Mouse (Mus musculus): ENCODE measurements at regions not wholly inside any gene's neighbourhood (a gene's known extent, or its start where the extent isn't known, plus 50 kb on each side); places are given as distances from the start of the nearest gene placed in this dataset.

DNA sequence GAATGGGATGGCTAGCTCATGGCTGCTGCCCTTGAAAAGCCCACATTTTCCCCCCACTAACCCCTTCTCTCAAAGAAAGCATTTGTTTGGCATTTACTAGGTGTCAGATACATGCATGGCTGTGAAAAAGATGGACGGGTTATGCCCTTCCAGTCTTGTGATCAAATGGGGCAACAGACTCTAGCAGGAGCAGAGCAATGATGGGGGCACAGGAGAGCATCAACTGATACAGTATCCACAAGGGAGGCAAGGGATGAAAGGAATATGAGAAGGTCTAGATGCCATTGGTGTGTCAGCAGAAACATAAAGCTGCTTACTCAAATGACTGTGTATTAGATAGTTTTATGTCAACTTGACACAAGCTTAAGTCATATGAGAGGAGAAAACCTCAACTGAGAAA lies 315.9 kb downstream of the Mycn start:
- 69% methylated on average over 1 of the region's 1 CpGs for WGBS (ENCODE audit: insufficient replicate concordance)
- no peaks in the 10 kb centered on the region for H3K36me3 ChIP-seq (ENCODE audit: control insufficient read depth, insufficient read depth, low read length)
- H3K4me1 ChIP-seq (ENCODE audit: control insufficient read depth, insufficient read depth, low read length) = 0 out of 2 replicates have a peak, but pooled peaks cover 4% of the 10 kb centered on the region
- H3K9me3 ChIP-seq (replicated peaks; ENCODE audit: control insufficient read depth, low read length) = no peaks in the 10 kb centered on the region
- no peak overlapping the region for H3K4me2 ChIP-seq
- no peak overlapping the region for H3K4me3 ChIP-seq (ENCODE audit: low read depth, low read length)
- no peak overlapping the region for H3K27ac ChIP-seq (ENCODE audit: low read depth, low read length)
- H3K9ac ChIP-seq (ENCODE audit: low read depth, low read length) = no peak overlapping the region
- H3K27me3 ChIP-seq (ENCODE audit: control insufficient read depth, insufficient read depth, low read length) = no peaks in the 10 kb centered on the region
- no peak for ATAC-seq (replicated peaks; ENCODE audit: insufficient number of reproducible peaks, low FRiP score, low TSS enrichment)

DNA sequence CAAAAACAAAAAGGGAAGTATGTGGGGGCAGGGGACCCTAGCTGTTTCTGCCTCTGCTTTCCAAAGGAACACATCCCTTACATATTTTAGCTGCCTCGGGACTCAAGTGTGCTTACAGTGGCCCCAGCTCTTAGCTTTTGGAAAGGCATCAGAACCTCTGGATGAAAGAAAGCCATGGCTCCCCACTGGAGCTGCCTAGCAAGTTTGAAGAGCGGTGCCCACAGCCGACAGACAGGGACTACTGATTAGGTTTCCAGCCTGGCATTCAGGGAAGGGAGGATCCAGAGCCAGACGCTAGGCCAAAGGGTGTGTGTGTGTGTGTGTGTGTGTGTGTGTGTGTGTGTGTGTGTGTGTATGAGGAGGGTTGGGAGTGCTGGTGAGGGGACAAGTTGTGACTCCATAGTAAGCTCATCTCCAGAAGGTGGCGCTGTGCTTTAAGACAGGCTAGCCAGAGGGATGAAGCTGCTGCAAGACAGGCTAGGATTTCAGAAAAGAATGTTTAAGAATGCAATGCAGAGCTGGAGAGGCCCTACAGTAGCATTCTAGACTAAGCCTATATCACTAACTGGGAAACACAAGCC lies 318.9 kb downstream of the Mycn start:
- no peaks in the 10 kb centered on the region for H3K36me3 ChIP-seq (ENCODE audit: control insufficient read depth, insufficient read depth, low read length)

DNA sequence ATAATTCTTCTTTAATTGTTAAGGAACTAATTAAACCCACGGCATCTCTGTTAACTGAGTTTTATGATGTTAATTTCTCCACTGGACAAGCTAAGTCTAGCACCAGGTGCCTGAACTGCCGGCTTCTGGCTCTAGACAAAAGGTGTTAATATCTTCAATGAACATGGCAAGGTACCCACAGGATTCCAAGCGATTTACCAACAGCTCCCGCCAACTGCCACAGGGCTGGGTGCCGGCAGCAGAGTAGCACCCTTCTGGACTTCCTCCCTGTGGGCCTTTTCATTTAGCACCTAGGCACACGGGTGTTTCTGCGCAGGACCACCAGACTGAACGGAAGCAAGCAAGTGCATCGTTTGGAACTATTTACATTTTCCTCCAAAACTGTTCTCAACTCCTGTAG lies 320.2 kb downstream of the Mycn start:
- Histone ChIP-seq H3K9ac (ENCODE audit: low read depth, low read length) (no peak overlapping the region), H3K27me3 (ENCODE audit: control insufficient read depth, insufficient read depth, low read length) (no peaks in the 10 kb centered on the region), H3K27ac (ENCODE audit: low read depth, low read length) (no peak overlapping the region), H3K4me2 (no peak overlapping the region), H3K36me3 (ENCODE audit: control insufficient read depth, insufficient read depth, low read length) (no peaks in the 10 kb centered on the region), H3K4me1 (ENCODE audit: control insufficient read depth, insufficient read depth, low read length) (0 out of 2 replicates have a peak, but pooled peaks cover 6% of the 10 kb centered on the region), H3K9me3 (replicated peaks; ENCODE audit: control insufficient read depth, low read length) (no peaks in the 10 kb centered on the region), H3K4me3 (ENCODE audit: low read depth, low read length) (no peak overlapping the region)
- WGBS (ENCODE audit: insufficient replicate concordance) = 78% methylated on average over 9 of the region's 9 CpGs
- no peak for ATAC-seq (replicated peaks; ENCODE audit: insufficient number of reproducible peaks, low FRiP score, low TSS enrichment)

More for the DNA sequence above, 318.9 kb downstream of the Mycn start:
- Histone ChIP-seq H3K27me3 (ENCODE audit: control insufficient read depth, insufficient read depth, low read length) (no peaks in the 10 kb centered on the region), H3K4me3 (ENCODE audit: low read depth, low read length) (no peak overlapping the region), H3K9me3 (replicated peaks; ENCODE audit: control insufficient read depth, low read length) (no peaks in the 10 kb centered on the region), H3K4me1 (ENCODE audit: control insufficient read depth, insufficient read depth, low read length) (0 out of 2 replicates have a peak, but pooled peaks cover 6% of the 10 kb centered on the region), H3K9ac (ENCODE audit: low read depth, low read length) (no peak overlapping the region), H3K4me2 (no peak overlapping the region), H3K27ac (ENCODE audit: low read depth, low read length) (no peak overlapping the region)
- ATAC-seq (replicated peaks; ENCODE audit: insufficient number of reproducible peaks, low FRiP score, low TSS enrichment) = no peak
- WGBS (ENCODE audit: insufficient replicate concordance) = 19% methylated on average over 5 of the region's 5 CpGs

- H3K36me3 ChIP-seq (ENCODE audit: control insufficient read depth, insufficient read depth, low read length) = no peaks in the 10 kb centered on the region
- no peak overlapping the region for H3K4me3 ChIP-seq (ENCODE audit: low read depth, low read length)
- H3K4me1 ChIP-seq (ENCODE audit: control insufficient read depth, insufficient read depth, low read length) = 0 out of 2 replicates have a peak, but pooled peaks cover 6% of the 10 kb centered on the region
- no peaks in the 10 kb centered on the region for H3K27me3 ChIP-seq (ENCODE audit: control insufficient read depth, insufficient read depth, low read length)
- no peak for ATAC-seq (replicated peaks; ENCODE audit: insufficient number of reproducible peaks, low FRiP score, low TSS enrichment)
- no peak overlapping the region for H3K9ac ChIP-seq (ENCODE audit: low read depth, low read length)
- no peak overlapping the region for H3K4me2 ChIP-seq
- H3K9me3 ChIP-seq (replicated peaks; ENCODE audit: control insufficient read depth, low read length) = no peaks in the 10 kb centered on the region
- WGBS (ENCODE audit: insufficient replicate concordance) = 61% methylated on average over 5 of the region's 5 CpGs
- H3K27ac ChIP-seq (ENCODE audit: low read depth, low read length) = no peak overlapping the region
Observed at GRCm38 (mm10) chr12:12620316-12620715, 321.4 kb downstream of the Mycn start.

DNA sequence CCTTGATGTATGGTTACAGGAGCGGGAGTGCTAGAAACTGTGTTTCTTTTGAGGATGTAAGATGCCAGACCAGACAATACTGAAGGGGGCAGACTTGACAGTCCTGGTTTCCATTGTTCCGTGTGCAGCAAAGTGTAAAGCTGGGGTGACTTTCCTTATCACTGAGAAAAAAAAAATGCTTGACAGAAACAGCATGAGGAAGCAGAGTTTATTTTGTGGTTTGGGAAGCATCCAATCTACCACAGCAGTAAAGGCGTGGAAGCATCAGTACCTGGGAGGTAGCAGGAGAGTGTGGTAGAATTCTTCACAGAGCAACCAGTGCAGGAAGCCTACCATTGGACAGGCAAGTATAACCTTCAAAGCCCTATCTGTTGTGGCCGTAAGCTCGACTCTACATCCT lies 322.3 kb downstream of the Mycn start:
- H3K9me3 ChIP-seq (replicated peaks; ENCODE audit: control insufficient read depth, low read length) = no peaks in the 10 kb centered on the region
- no peaks in the 10 kb centered on the region for H3K27me3 ChIP-seq (ENCODE audit: control insufficient read depth, insufficient read depth, low read length)
- no peak overlapping the region for H3K4me3 ChIP-seq (ENCODE audit: low read depth, low read length)
- no peak overlapping the region for H3K4me2 ChIP-seq
- no peak for ATAC-seq (replicated peaks; ENCODE audit: insufficient number of reproducible peaks, low FRiP score, low TSS enrichment)
- no peak overlapping the region for H3K9ac ChIP-seq (ENCODE audit: low read depth, low read length)
- H3K36me3 ChIP-seq (ENCODE audit: control insufficient read depth, insufficient read depth, low read length) = no peaks in the 10 kb centered on the region
- no peak overlapping the region for H3K27ac ChIP-seq (ENCODE audit: low read depth, low read length)
- H3K4me1 ChIP-seq (ENCODE audit: control insufficient read depth, insufficient read depth, low read length) = 0 out of 2 replicates have a peak, but pooled peaks cover 6% of the 10 kb centered on the region
- WGBS (ENCODE audit: insufficient replicate concordance) = 77% methylated on average over 5 of the region's 5 CpGs

DNA sequence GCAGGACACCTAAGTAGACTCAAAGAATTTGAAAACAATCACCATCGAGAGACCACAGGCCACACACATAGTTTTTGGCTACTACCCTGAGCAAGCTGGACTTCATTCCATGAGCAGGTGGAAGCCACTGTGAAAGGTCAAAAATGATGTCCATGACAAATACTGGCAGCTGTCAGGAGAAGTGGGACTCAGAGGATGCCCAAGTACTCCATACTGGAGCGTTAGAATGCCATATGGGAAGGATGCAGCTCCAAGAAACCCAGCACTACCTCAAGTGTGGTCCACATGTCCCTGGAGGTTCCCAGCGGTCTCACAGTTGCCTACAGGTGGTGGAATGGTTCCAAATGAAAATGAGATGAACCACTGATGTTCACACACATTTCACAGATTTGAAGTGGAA lies 329.2 kb downstream of the Mycn start:
- Histone ChIP-seq H3K4me1 (ENCODE audit: control insufficient read depth, insufficient read depth, low read length) (0 out of 2 replicates have a peak, but pooled peaks cover 4% of the 10 kb centered on the region), H3K36me3 (ENCODE audit: control insufficient read depth, insufficient read depth, low read length) (no peaks in the 10 kb centered on the region), H3K9me3 (replicated peaks; ENCODE audit: control insufficient read depth, low read length) (no peaks in the 10 kb centered on the region), H3K27ac (ENCODE audit: low read depth, low read length) (no peak overlapping the region), H3K4me2 (no peak overlapping the region), H3K9ac (ENCODE audit: low read depth, low read length) (no peak overlapping the region), H3K27me3 (ENCODE audit: control insufficient read depth, insufficient read depth, low read length) (no peaks in the 10 kb centered on the region), H3K4me3 (ENCODE audit: low read depth, low read length) (no peak overlapping the region)
- WGBS (ENCODE audit: insufficient replicate concordance) = 86% methylated on average over 3 of the region's 3 CpGs
- ATAC-seq (replicated peaks; ENCODE audit: insufficient number of reproducible peaks, low FRiP score, low TSS enrichment) = no peak

- H3K4me1 ChIP-seq (ENCODE audit: control insufficient read depth, insufficient read depth, low read length) = 0 out of 2 replicates have a peak, but pooled peaks cover 5% of the 10 kb centered on the region
- no peak overlapping the region for H3K9ac ChIP-seq (ENCODE audit: low read depth, low read length)
- H3K27me3 ChIP-seq (ENCODE audit: control insufficient read depth, insufficient read depth, low read length) = no peaks in the 10 kb centered on the region
- no peak overlapping the region for H3K27ac ChIP-seq (ENCODE audit: low read depth, low read length)
- no peaks in the 10 kb centered on the region for H3K9me3 ChIP-seq (replicated peaks; ENCODE audit: control insufficient read depth, low read length)
- no peak overlapping the region for H3K4me3 ChIP-seq (ENCODE audit: low read depth, low read length)
- WGBS (ENCODE audit: insufficient replicate concordance) = 65% methylated on average over 4 of the region's 4 CpGs
- H3K4me2 ChIP-seq = no peak overlapping the region
- no peak for ATAC-seq (replicated peaks; ENCODE audit: insufficient number of reproducible peaks, low FRiP score, low TSS enrichment)
- H3K36me3 ChIP-seq (ENCODE audit: control insufficient read depth, insufficient read depth, low read length) = no peaks in the 10 kb centered on the region
Observed at GRCm38 (mm10) chr12:12610861-12611260, 330.9 kb downstream of the Mycn start.

DNA sequence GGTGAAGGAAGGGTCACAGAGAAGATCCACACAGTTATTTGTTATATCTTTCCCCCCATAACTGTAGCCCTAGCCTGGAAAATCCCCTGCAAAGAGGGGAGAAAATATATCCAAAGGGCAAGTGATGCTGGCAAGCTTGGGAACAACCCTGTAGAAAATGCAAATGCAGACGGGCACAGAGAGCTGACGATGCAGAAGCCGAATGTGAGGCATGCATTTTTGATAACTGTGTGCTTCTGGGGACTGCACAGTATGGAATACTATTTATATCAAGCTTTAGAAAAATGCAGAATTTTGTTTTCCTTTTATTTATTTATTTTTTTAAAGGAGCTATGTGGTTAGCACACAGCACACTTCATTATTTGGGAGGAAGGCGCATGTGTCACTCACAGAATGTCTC lies 333.7 kb downstream of the Mycn start:
- Histone ChIP-seq H3K9me3 (replicated peaks; ENCODE audit: control insufficient read depth, low read length) (no peaks in the 10 kb centered on the region), H3K4me2 (no peak overlapping the region), H3K27ac (ENCODE audit: low read depth, low read length) (peak overlapping the region; percentile 42; the same call in 1 of the 2 replicates), H3K4me1 (ENCODE audit: control insufficient read depth, insufficient read depth, low read length) (0 out of 2 replicates have a peak, but pooled peaks cover 5% of the 10 kb centered on the region), H3K9ac (ENCODE audit: low read depth, low read length) (no peak overlapping the region), H3K27me3 (ENCODE audit: control insufficient read depth, insufficient read depth, low read length) (no peaks in the 10 kb centered on the region), H3K36me3 (ENCODE audit: control insufficient read depth, insufficient read depth, low read length) (no peaks in the 10 kb centered on the region), H3K4me3 (ENCODE audit: low read depth, low read length) (no peak overlapping the region)
- no peak for ATAC-seq (replicated peaks; ENCODE audit: insufficient number of reproducible peaks, low FRiP score, low TSS enrichment)
- WGBS (ENCODE audit: insufficient replicate concordance) = 80% methylated on average over 4 of the region's 4 CpGs

GRCm38 (mm10) chr12:12606911-12607310 lies 334.8 kb downstream of the Mycn start:
- Histone ChIP-seq H3K36me3 (ENCODE audit: control insufficient read depth, insufficient read depth, low read length) (no peaks in the 10 kb centered on the region), H3K9ac (ENCODE audit: low read depth, low read length) (no peak overlapping the region), H3K27ac (ENCODE audit: low read depth, low read length) (no peak overlapping the region), H3K4me3 (ENCODE audit: low read depth, low read length) (no peak overlapping the region), H3K9me3 (replicated peaks; ENCODE audit: control insufficient read depth, low read length) (no peaks in the 10 kb centered on the region), H3K4me1 (ENCODE audit: control insufficient read depth, insufficient read depth, low read length) (0 out of 2 replicates have a peak, but pooled peaks cover 5% of the 10 kb centered on the region), H3K4me2 (no peak overlapping the region), H3K27me3 (ENCODE audit: control insufficient read depth, insufficient read depth, low read length) (no peaks in the 10 kb centered on the region)
- WGBS (ENCODE audit: insufficient replicate concordance) = 88% methylated on average over 6 of the region's 6 CpGs
- no peak for ATAC-seq (replicated peaks; ENCODE audit: insufficient number of reproducible peaks, low FRiP score, low TSS enrichment)
